Mouse (Mus musculus): ENCODE measurements around the gene Ube2b. TPM values are rescaled to one million over a fixed set of nuclear protein-coding genes. Genes with fewer than 3 reads are reported as not detected.

Gene Ube2b
- polyA plus RNA-seq, 1 experiment from 2014 or later: 212 TPM

DNA sequence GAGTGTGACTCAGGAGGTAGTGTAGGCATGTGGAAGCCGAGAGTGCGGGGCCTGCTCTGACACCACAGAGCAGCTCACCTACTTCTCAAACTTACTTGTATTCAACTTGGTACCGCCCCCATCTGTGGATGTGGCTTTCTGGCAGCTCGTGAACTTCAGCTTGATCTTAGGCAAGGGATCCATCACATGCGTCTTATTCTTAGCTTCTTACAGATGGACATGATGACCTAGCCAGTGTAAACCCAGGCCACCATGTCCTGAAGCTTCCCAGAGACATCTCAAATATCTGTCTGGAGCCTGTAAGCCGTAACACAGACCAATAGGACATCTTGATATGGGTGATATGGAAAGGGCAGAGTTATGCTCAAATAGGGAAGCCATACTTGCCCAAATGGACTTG lies 28.9 kb downstream of the Ube2b start:
- no peak for ATAC-seq
- H3K4me2 ChIP-seq (replicated peaks; ENCODE audit: low read depth): no peak overlapping the region

DNA sequence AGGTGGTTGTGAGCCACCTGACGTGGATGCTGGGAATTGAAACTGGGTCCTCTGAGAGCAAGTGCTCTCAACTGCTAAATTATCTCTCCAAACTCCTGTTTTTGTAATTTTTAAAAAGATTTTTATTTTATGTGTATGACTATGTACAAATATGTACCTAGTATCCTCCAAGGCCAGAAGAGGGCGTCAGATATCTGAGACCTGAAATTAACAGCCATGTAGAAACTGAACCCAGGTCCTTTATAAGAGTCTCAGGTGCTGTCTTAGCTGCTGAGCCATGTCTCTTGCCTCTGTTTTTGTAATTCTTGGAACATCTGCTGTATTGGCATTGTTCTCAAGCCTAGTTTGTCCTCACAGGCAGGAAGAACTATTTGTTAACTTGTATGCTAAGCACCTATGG lies 31.1 kb downstream of the Ube2b start:
- Histone ChIP-seq H3K9ac (ENCODE audit: low read depth, low read length) (no peak overlapping the region), H3K36me3 (ENCODE audit: control insufficient read depth, insufficient read depth) (peaks cover 48% of the 10 kb centered on the region), H3K4me3 (ENCODE audit: low read depth, low read length) (no peak overlapping the region), H3K4me1 (replicated peaks; ENCODE audit: control insufficient read depth, insufficient read depth, low read length) (no peaks in the 10 kb centered on the region), H3K27ac (ENCODE audit: low read depth, low read length) (no peak overlapping the region), H3K27me3 (replicated peaks; ENCODE audit: control insufficient read depth, insufficient read depth, low read length) (no peaks in the 10 kb centered on the region), H3K4me2 (replicated peaks; ENCODE audit: low read depth) (no peak overlapping the region), H3K9me3 (ENCODE audit: control insufficient read depth) (no peaks in the 10 kb centered on the region)
- ATAC-seq: no peak
- 0 out of 2 replicates have a peak, but pooled peaks have one; percentile 16 for TF ChIP-seq CTCF (IDR thresholded peaks at IDR 0.05; ENCODE audit: low read depth)
- 93% methylated on average over 2 of the region's 2 CpGs for WGBS

More for the DNA sequence above, 28.9 kb downstream of the Ube2b start:
- no peak for TF ChIP-seq CTCF (IDR thresholded peaks at IDR 0.05; ENCODE audit: low read depth)
- no peak overlapping the region for H3K27ac ChIP-seq (ENCODE audit: low read depth, low read length)
- no peaks in the 10 kb centered on the region for H3K4me1 ChIP-seq (replicated peaks; ENCODE audit: control insufficient read depth, insufficient read depth, low read length)
- peaks cover 59% of the 10 kb centered on the region for H3K36me3 ChIP-seq (ENCODE audit: control insufficient read depth, insufficient read depth)
- no peak overlapping the region for H3K9ac ChIP-seq (ENCODE audit: low read depth, low read length)
- H3K27me3 ChIP-seq (replicated peaks; ENCODE audit: control insufficient read depth, insufficient read depth, low read length): no peaks in the 10 kb centered on the region
- WGBS: 95% methylated on average over 6 of the region's 6 CpGs
- H3K4me3 ChIP-seq (ENCODE audit: low read depth, low read length): no peak overlapping the region
- no peaks in the 10 kb centered on the region for H3K9me3 ChIP-seq (ENCODE audit: control insufficient read depth)

DNA sequence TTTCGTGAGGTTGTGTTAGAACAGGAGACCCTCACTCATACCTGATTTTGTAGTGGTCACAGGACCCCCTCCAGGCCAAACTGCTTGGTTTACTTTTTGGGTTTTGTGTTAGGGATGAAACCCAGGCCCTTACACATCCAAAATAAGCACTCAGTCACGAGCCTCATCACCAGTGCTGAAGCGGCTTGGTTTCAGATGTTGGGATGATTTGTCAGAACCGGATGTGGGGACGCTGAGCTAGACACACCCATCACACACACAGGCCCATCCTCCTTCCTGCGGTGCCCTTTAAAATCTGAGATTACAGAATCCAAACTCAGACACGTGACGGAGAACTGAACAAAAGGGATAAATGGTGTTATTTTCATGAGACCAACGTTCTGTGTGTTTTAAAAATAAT lies 31.7 kb downstream of the Ube2b start:
- Histone ChIP-seq H3K27me3 (replicated peaks; ENCODE audit: control insufficient read depth, insufficient read depth, low read length) (no peaks in the 10 kb centered on the region), H3K4me1 (replicated peaks; ENCODE audit: control insufficient read depth, insufficient read depth, low read length) (no peaks in the 10 kb centered on the region), H3K4me2 (replicated peaks; ENCODE audit: low read depth) (no peak overlapping the region), H3K36me3 (ENCODE audit: control insufficient read depth, insufficient read depth) (peaks cover 44% of the 10 kb centered on the region), H3K27ac (ENCODE audit: low read depth, low read length) (no peak overlapping the region), H3K9me3 (ENCODE audit: control insufficient read depth) (no peaks in the 10 kb centered on the region), H3K9ac (ENCODE audit: low read depth, low read length) (no peak overlapping the region), H3K4me3 (ENCODE audit: low read depth, low read length) (no peak overlapping the region)
- no peak for ATAC-seq
- 94% methylated on average over 9 of the region's 9 CpGs for WGBS
- TF ChIP-seq CTCF (IDR thresholded peaks at IDR 0.05; ENCODE audit: low read depth): no peak

DNA sequence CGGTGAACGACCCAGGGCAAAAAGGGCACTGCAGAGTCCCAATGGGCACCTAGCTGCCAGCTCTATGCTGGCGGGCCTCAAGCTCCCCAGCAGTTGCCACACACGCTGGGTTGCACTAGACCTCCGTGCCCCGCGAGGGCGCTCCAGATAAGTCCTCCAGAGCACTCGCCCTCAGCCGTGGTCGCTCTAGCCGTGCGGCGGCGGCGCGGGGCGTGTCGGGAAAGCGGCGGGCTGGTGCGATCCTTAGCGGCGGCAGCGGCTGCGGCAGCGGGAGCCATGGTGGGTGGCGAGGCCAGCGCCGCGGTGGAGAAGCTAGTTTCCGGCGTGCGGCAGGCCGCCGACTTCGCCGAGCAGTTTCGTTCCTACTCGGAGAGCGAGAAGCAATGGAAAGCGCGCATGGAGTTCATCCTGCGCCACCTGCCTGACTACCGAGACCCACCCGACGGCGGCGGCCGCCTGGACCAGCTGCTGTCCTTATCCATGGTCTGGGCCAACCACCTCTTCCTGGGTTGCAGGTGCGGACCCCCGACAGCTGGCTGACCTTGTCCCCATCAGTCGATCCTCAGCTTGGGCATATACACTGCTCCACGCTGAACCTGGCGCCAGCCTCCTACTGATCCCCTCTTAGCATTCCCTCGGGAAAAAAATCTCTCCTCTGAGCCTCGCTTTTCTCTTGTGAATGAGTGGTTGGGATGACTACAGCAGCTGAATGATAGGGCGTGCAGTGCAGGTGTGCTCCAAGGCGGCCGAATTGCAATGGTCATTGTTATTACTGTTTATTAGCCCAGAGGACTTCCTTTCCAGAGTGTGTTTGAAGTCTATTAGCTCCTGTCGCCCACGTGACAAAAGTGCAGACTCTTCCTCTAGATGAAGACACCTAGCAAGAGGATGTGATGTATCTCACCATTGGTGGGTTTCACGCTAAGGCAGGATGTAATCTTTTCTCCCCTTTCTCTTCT lies 32.8 kb downstream of the Ube2b start, which contains the start of gene Cdkn2aipnl:
TSS of gene Cdkn2aipnl (plus strand) at position 219 of the 959 bp plus-strand sequence.
- H3K27me3 ChIP-seq (replicated peaks; ENCODE audit: control insufficient read depth, insufficient read depth, low read length): no peaks in the 10 kb centered on the region
- peak within 1 kb of the TSS; percentile 54 for H3K27ac ChIP-seq (ENCODE audit: low read depth, low read length)
- H3K9ac ChIP-seq (ENCODE audit: low read depth, low read length): peak within 1 kb of the TSS; percentile 64
- H3K4me1 ChIP-seq (replicated peaks; ENCODE audit: control insufficient read depth, insufficient read depth, low read length): no peaks in the 10 kb centered on the region
- peak within 1 kb of the TSS; percentile 91 for H3K4me2 ChIP-seq (replicated peaks; ENCODE audit: low read depth)
- 2% methylated on average over 63 of the region's 63 CpGs for whole genome bisulfite sequencing
- H3K36me3 ChIP-seq (ENCODE audit: control insufficient read depth, insufficient read depth): peaks cover 33% of the 10 kb centered on the region
- H3K4me3 ChIP-seq (ENCODE audit: low read depth, low read length): peak within 1 kb of the TSS; percentile 72
- peak; percentile 97 for TF ChIP-seq CTCF (IDR thresholded peaks at IDR 0.05; ENCODE audit: low read depth)
- peak; percentile 90 for ATAC-seq
- H3K9me3 ChIP-seq (ENCODE audit: control insufficient read depth): no peaks in the 10 kb centered on the region

DNA sequence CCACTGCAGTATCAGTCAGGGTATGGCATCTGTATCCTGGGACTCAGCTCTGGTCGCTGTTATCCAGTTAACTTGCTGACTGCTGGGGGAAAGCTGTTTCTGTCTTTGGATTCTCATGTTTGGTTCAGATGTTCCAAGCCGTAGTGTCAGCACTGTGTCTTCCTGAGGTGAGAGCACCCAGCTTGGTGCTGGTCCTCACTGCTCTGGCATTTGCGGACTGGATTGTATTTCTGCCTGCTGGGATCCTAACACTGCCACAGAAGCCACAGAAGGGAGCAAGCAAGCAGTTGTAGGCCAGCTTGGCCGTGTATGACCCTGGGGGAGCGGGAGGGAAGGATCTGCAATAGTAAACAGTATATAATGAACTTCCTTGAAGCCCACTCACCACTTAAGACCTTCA lies 33.9 kb downstream of the Ube2b start:
- no peak for ATAC-seq
- Histone ChIP-seq H3K9me3 (ENCODE audit: control insufficient read depth) (no peaks in the 10 kb centered on the region), H3K36me3 (ENCODE audit: control insufficient read depth, insufficient read depth) (peaks cover 22% of the 10 kb centered on the region), H3K27ac (ENCODE audit: low read depth, low read length) (no peak overlapping the region), H3K27me3 (replicated peaks; ENCODE audit: control insufficient read depth, insufficient read depth, low read length) (no peaks in the 10 kb centered on the region), H3K4me3 (ENCODE audit: low read depth, low read length) (no peak overlapping the region), H3K4me1 (replicated peaks; ENCODE audit: control insufficient read depth, insufficient read depth, low read length) (no peaks in the 10 kb centered on the region), H3K9ac (ENCODE audit: low read depth, low read length) (no peak overlapping the region), H3K4me2 (replicated peaks; ENCODE audit: low read depth) (no peak overlapping the region)
- no peak for TF ChIP-seq CTCF (IDR thresholded peaks at IDR 0.05; ENCODE audit: low read depth)
- 76% methylated on average over 5 of the region's 5 CpGs for WGBS

DNA sequence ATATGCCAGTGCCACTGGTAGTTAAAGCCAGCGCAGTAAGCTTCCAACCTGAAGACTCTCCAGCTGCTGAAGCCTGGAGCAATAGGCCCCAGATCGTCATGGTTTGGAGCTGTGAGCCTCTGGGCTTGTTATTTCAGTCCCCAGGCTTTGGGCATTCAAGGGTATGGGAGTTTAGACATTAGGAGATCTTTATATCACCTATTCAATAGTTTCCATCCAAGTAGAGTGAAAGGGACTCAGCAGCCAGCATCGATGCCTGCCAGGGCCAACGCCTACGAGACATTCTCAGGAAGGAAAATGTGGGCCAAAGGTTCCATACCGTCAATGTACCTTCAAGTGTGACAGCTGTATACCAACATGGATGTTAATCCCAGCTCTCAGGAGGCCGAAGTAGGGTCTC lies 38.3 kb downstream of the Ube2b start:
- no peaks in the 10 kb centered on the region for H3K4me1 ChIP-seq (replicated peaks; ENCODE audit: control insufficient read depth, insufficient read depth, low read length)
- H3K27me3 ChIP-seq (replicated peaks; ENCODE audit: control insufficient read depth, insufficient read depth, low read length): no peaks in the 10 kb centered on the region
- no peak overlapping the region for H3K4me3 ChIP-seq (ENCODE audit: low read depth, low read length)
- no peak overlapping the region for H3K4me2 ChIP-seq (replicated peaks; ENCODE audit: low read depth)
- H3K27ac ChIP-seq (ENCODE audit: low read depth, low read length): no peak overlapping the region
- TF ChIP-seq CTCF (IDR thresholded peaks at IDR 0.05; ENCODE audit: low read depth): no peak
- H3K9me3 ChIP-seq (ENCODE audit: control insufficient read depth): no peaks in the 10 kb centered on the region
- ATAC-seq: no peak
- 89% methylated on average over 7 of the region's 7 CpGs for WGBS
- no peak overlapping the region for H3K9ac ChIP-seq (ENCODE audit: low read depth, low read length)
- H3K36me3 ChIP-seq (ENCODE audit: control insufficient read depth, insufficient read depth): no peaks in the 10 kb centered on the region

Measured in intestine, postnatal 0 days (tissue).